Mouse (Mus musculus): ENCODE measurements around the gene Cyp2c38.
"Not testable (repeated sequence)": the region's sequence is repeated elsewhere in the genome, so short reads cannot be mapped to it uniquely, and the experiment has no call there.

The Cyp2c38 gene

GRCm38 (mm10) chr19:39462941-39463340, at the start of gene Cyp2c38:
Cyp2c38 (minus strand) TSS chr19:39463075.
- no peak for DNase-seq (ENCODE audit: low spot score in 2 of 2)

- DNase-seq (ENCODE audit: low spot score in 2 of 2) = no peak
Observed at GRCm38 (mm10) chr19:39510534-39510933, 47.7 kb upstream of the Cyp2c38 start, which contains the start of gene Cyp2c39. Cyp2c39 (plus strand) TSS chr19:39510862.

GRCm38 (mm10) chr19:39509533-39509932, 46.7 kb upstream of the Cyp2c38 start:
- DNase-seq (ENCODE audit: low spot score in 2 of 2) = no peak

DNA sequence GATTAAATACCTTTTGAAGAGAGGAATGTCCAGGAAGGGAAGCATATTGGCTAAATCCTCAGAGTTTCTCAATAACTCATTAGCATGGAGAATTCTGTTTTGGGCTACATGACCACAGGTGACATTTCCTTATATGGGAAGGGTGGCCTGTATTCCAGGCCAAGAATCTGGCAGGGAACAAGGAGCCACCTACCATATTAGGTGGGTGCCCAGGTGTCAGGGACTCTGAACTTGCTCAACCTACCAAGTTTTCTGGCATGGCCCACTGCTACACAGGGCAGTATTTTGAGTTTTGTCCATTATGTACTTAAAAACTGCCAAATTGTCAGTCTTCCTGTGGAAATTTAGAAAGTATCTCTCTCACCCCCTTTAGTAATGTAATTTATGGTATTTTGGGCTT, 43.5 kb upstream of the Cyp2c38 start:
- no peak for DNase-seq (ENCODE audit: low spot score in 2 of 2)

DNA sequence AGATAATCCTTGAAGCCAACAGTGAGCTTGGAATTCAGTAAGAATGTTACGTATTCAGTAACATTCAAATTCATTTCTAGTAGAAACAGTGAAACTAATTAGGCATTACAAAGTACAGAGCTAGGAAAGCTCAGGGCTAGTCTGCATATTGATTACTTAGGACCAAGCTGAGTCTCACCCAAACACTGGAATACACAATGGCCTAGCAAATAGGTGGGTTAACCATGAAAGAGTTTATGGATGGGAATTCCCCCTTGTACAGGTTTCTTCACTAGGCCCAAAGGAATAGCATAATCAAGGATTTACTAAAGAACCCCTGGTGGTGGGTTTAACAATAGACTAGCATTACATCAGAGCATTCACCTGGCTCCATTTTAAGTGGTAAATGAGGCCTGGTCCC, 21.1 kb upstream of the Cyp2c38 start:
- not testable (repeated sequence) for DNase-seq (ENCODE audit: low spot score in 2 of 2)

- no peak for DNase-seq (ENCODE audit: low spot score in 2 of 2)
Observed at GRCm38 (mm10) chr19:39463923-39464322, 1.0 kb upstream of the Cyp2c38 start.
